Mouse (Mus musculus) limb, embryonic 13.5 days (tissue): ENCODE measurements around the gene Bnc2. TPM values are rescaled to one million over a fixed set of nuclear protein-coding genes. Genes with fewer than 3 reads are reported as not detected.

ENCODE experiments used
- ATAC-seq: fragments of 200-750 bp; cut with Nextera tagmentation; 2 replicates; pipeline ENCODE4 v1.8.0; 2017; ENCODE audit warnings: low read depth, moderate number of reproducible peaks, moderate TSS enrichment; ENCODE audit not compliant: low FRiP score
- H3K27ac ChIP-seq: fragments of 300-500 bp; sonication (generic); 2 replicates; pipeline ENCODE4 v1.5.1; 2015; ENCODE audit warnings: inconsistent platforms, mild to moderate bottlenecking, moderate library complexity
- H3K27me3 ChIP-seq: fragments of 300-500 bp; sonication (generic); 2 replicates; pipeline ENCODE4 v1.6.1; 2015; ENCODE audit warnings: mild to moderate bottlenecking, inconsistent platforms
- H3K36me3 ChIP-seq: fragments of 300-500 bp; sonication (generic); 2 replicates; pipeline ENCODE4 v1.6.1; 2015; ENCODE audit warnings: inconsistent platforms, mild to moderate bottlenecking, moderate library complexity
- H3K4me1 ChIP-seq: fragments of 300-500 bp; sonication (generic); 2 replicates; pipeline ENCODE4 v1.6.1; 2015; ENCODE audit warnings: inconsistent platforms
- H3K4me2 ChIP-seq: fragments of 300-500 bp; sonication (generic); replicated peaks from 2 replicates; pipeline ENCODE4 v1.6.1; 2015; ENCODE audit warnings: inconsistent platforms, mild to moderate bottlenecking, moderate library complexity
- H3K4me3 ChIP-seq: fragments of 300-500 bp; sonication (generic); 2 replicates; pipeline ENCODE4 v1.5.1; 2015; ENCODE audit warnings: moderate library complexity, mild to moderate bottlenecking, inconsistent platforms
- H3K9ac ChIP-seq: fragments of 300-500 bp; sonication (generic); 2 replicates; pipeline ENCODE4 v1.6.1; 2015; ENCODE audit warnings: mild to moderate bottlenecking, inconsistent platforms
- H3K9me3 ChIP-seq: fragments of 300-500 bp; sonication (generic); 2 replicates; pipeline ENCODE4 v1.6.1; 2016; ENCODE audit warnings: inconsistent platforms
- WGBS: fragments of 180-500 bp; shearing (Covaris S2); methylation state at CpG from one replicate; pipeline ENCODE4 v1.1.7; 2015; 5-methylcytosine and 5-hydroxymethylcytosine counted together
- polyA plus RNA-seq: library from polyadenylated mRNA; unstranded; fragments of >200 nt; fragmentation: Nextera tagmentation; extraction: Ambion mirVana; gene quantifications from 2 replicates; pipeline ENCODE4 v1.2.1, GENCODE M21; 2015

Gene Bnc2
- polyA plus RNA-seq, 1 experiment from 2014 or later = 38.7 TPM

DNA sequence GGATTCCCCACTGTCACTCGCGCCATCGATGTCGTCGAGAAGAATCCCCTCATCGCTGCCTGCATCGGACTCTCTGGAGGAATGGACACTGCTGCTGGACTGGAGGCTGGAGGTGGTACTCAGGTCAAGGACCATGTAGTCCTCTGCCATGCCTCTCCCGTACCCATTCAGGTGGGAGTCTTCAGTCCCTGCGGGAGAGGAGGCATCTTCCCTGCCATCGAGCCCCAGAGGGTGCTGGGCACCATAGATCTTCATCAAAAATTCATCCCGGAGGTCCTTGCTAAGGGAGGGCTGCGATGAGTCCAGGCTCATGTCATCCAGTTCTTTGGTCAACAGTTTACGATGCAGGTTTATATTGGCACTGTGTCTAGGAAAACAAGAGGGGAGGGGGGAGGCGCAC, 399.0 kb downstream of the Bnc2 start:
- no peaks in the 10 kb centered on the region for H3K27me3 ChIP-seq
- no peak overlapping the region for H3K4me3 ChIP-seq
- no peak overlapping the region for H3K27ac ChIP-seq
- ATAC-seq = no peak
- 88% methylated on average over 14 of the region's 14 CpGs for WGBS
- H3K4me1 ChIP-seq = peaks cover 22% of the 10 kb centered on the region
- no peak overlapping the region for H3K4me2 ChIP-seq
- no peaks in the 10 kb centered on the region for H3K9me3 ChIP-seq
- H3K36me3 ChIP-seq = 0 out of 2 replicates have a peak, but pooled peaks cover 3% of the 10 kb centered on the region
- H3K9ac ChIP-seq = no peak overlapping the region

DNA sequence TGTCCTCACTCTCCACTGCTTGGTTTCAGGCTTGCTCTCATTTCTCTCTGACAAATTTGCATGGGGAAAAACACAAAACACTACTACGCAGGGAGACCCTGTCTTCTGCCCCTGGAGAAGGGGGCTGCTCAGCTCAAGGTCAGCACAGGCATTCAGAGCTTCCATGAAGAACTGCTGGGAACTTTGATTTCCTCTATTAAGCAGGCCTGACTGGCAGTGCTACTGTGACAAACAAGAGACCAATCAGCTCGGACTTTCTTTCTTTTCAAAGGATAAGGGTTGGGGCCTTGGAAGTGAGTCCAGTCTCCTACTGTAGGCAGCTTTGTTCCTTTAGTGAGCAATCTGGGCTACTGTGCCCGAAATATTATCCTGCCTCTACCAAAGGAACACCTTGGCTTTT, 400.9 kb downstream of the Bnc2 start:
- H3K36me3 ChIP-seq = 0 out of 2 replicates have a peak, but pooled peaks cover 3% of the 10 kb centered on the region
- no peaks in the 10 kb centered on the region for H3K9me3 ChIP-seq
- H3K27ac ChIP-seq = peak overlapping the region; percentile 44; the same call in 1 of the 2 replicates
- no peak overlapping the region for H3K4me2 ChIP-seq
- no peak overlapping the region for H3K4me3 ChIP-seq
- 63% methylated on average over 3 of the region's 3 CpGs for WGBS
- H3K27me3 ChIP-seq = no peaks in the 10 kb centered on the region
- H3K9ac ChIP-seq = no peak overlapping the region
- ATAC-seq = no peak
- H3K4me1 ChIP-seq = peaks cover 17% of the 10 kb centered on the region

DNA sequence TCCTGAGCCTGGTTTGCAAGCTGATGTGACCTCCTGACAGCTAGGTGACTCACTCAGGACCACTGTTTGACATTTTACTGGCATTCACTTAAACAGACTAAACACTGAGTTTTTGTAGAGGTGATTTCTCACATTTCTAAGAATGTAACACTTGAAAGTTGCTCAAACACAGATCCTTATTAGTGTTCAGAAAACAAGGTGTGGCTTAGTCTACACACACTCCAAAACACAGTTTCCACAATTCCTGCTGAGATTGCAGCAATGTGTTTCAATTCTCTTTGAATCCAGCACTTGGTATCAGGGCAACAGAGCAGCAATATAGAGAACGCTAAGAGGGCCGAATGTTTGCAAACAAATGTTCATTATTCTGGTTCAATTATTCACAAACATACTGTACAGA, 402.2 kb downstream of the Bnc2 start:
- Histone ChIP-seq H3K27ac (no peak overlapping the region), H3K9me3 (no peaks in the 10 kb centered on the region), H3K4me3 (no peak overlapping the region), H3K4me2 (no peak overlapping the region), H3K9ac (no peak overlapping the region), H3K4me1 (peaks cover 7% of the 10 kb centered on the region; the same call in 1 of the 2 replicates), H3K27me3 (no peaks in the 10 kb centered on the region), H3K36me3 (0 out of 2 replicates have a peak, but pooled peaks cover 3% of the 10 kb centered on the region)
- ATAC-seq = no peak
- 75% methylated on average over 2 of the region's 2 CpGs for WGBS

DNA sequence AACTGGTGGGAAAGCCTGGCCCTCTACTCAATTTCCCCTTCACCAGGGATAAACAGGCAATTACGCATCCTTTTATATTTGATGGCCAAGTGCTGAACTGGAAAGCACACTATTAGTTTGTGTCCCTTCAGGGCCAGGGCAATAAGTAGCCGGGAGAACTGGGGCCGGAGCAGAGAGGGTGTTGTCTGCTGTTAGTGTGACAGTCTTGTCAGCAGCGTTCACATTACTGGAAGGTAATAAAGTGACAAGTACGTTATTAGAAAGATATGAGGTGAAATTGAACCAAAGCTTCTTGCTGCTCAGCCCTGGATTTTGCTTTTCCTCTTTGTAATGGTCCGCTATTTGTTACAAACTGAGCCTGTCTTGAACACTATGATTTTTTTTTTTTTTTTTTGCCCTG, 405.2 kb downstream of the Bnc2 start:
- 35% methylated on average over 6 of the region's 6 CpGs for WGBS
- Histone ChIP-seq H3K9me3 (no peaks in the 10 kb centered on the region), H3K36me3 (no peaks in the 10 kb centered on the region), H3K27me3 (no peaks in the 10 kb centered on the region), H3K9ac (no peak overlapping the region), H3K4me3 (no peak overlapping the region), H3K4me1 (no peaks in the 10 kb centered on the region), H3K27ac (no peak overlapping the region), H3K4me2 (no peak overlapping the region)
- no peak for ATAC-seq

DNA sequence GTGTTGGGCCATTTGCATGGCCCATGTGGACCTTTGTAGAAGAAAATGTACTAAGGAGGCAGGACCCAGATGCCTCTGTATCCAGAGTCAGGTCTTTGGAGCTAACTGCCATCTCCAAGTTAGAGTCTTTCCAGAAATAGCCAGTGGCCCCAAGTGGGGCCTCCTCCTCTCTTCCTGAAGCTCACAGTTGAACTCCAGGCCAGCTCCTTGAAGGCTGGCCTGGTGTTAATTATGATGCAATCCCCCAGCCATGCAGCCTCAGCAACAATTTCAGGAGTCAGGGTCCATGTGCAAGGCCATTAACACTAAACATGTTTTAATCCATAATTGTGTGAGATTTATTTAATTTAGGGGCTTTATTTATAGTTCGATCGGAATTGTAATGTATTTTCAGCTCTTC, 427.7 kb downstream of the Bnc2 start:
- Histone ChIP-seq H3K36me3 (no peaks in the 10 kb centered on the region), H3K4me3 (no peak overlapping the region), H3K4me2 (no peak overlapping the region), H3K27me3 (no peaks in the 10 kb centered on the region), H3K9me3 (no peaks in the 10 kb centered on the region), H3K4me1 (peaks cover 8% of the 10 kb centered on the region), H3K27ac (no peak overlapping the region), H3K9ac (no peak overlapping the region)
- WGBS = 22% methylated on average over 2 of the region's 2 CpGs
- no peak for ATAC-seq

DNA sequence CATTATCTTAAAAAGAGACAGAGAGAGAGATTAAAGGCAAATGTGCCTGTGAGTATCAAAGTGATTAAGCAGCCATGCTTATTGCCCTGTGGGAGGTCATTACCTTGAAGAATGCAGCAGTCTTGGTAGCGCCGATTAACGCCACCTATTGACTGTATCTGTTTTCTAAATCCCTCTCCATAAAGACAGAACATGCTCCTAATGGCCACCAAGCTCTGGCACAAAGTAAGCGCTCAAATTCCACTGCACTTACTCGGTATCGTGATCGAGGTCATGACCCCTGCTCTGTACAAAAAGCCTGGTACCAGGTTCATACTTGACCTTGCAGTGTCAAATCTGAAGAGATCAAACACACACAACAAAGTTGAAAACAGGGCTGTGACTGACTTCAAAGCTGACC, 442.7 kb downstream of the Bnc2 start:
- no peak overlapping the region for H3K27ac ChIP-seq
- ATAC-seq = no peak
- no peaks in the 10 kb centered on the region for H3K36me3 ChIP-seq
- no peak overlapping the region for H3K4me3 ChIP-seq
- no peaks in the 10 kb centered on the region for H3K4me1 ChIP-seq
- H3K9ac ChIP-seq = no peak overlapping the region
- no peaks in the 10 kb centered on the region for H3K9me3 ChIP-seq
- no peaks in the 10 kb centered on the region for H3K27me3 ChIP-seq
- 31% methylated on average over 7 of the region's 7 CpGs for WGBS
- no peak overlapping the region for H3K4me2 ChIP-seq

DNA sequence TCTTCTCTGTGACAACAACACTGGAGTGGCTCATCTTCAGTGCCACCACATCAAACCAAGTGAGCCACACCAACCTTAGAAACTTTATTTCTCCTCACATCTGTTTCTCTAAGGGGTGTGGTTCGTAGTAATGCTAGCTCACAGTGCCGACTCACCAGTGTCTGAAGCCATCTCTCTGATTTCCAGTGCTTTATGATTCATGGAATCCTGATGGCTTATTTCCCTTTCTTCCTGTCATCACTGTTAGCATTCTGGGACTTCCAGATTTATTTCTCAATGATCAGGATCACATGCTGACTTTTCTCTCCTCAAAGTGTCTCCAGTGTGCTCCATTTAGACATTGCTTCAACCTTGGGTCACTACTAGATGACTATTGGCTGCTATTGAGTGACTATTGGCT, 443.8 kb downstream of the Bnc2 start:
- ATAC-seq = no peak
- no peak overlapping the region for H3K27ac ChIP-seq
- WGBS = 87% methylated on average over 2 of the region's 2 CpGs

DNA sequence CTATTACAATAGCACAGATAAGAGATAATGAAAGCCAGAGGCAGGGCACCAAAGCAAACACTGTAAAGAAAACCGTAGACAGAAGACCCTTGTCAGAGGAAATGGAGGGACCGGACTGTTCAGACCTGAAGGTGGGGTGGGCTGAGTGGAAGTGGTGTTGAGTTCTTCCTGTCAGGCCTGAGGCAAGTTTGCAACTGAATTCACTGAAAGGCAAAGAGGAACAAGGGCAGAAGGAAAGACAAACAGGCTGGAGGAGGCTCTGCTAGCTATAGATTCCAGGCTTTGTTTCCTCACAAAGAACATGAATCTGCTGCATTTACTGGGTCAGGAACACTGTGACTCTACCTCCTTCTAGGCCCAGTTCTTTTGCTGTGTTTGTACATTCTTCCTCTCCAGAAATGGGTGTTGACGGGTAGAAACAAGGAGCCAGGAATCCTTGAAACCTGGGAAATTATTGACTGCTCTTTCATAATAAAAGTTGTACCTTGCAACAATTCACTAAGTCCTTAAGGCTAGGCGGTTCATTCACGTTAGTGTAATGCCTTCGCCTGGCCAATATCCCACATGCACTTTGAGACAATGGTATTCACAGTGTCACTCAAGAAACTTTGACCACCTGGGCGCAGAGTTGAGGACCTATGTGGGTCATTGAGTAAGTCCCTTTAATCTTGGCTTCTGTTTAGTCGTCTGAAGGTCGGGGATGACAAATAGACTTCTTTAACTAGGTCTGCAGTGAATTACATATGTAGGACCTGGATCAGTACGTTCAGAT, 445.7 kb downstream of the Bnc2 start:
- ATAC-seq = no peak
- H3K4me1 ChIP-seq = no peaks in the 10 kb centered on the region
- H3K9ac ChIP-seq = no peak overlapping the region
- no peaks in the 10 kb centered on the region for H3K9me3 ChIP-seq
- no peak overlapping the region for H3K27ac ChIP-seq
- no peaks in the 10 kb centered on the region for H3K27me3 ChIP-seq
- H3K36me3 ChIP-seq = no peaks in the 10 kb centered on the region
- no peak overlapping the region for H3K4me3 ChIP-seq
- no peak overlapping the region for H3K4me2 ChIP-seq
- 78% methylated on average over 10 of the region's 10 CpGs for WGBS

More for the DNA sequence above, 443.8 kb downstream of the Bnc2 start:
- Histone ChIP-seq H3K4me1 (no peaks in the 10 kb centered on the region), H3K4me3 (no peak overlapping the region), H3K9me3 (no peaks in the 10 kb centered on the region), H3K4me2 (no peak overlapping the region), H3K36me3 (no peaks in the 10 kb centered on the region), H3K9ac (no peak overlapping the region), H3K27me3 (no peaks in the 10 kb centered on the region)

DNA sequence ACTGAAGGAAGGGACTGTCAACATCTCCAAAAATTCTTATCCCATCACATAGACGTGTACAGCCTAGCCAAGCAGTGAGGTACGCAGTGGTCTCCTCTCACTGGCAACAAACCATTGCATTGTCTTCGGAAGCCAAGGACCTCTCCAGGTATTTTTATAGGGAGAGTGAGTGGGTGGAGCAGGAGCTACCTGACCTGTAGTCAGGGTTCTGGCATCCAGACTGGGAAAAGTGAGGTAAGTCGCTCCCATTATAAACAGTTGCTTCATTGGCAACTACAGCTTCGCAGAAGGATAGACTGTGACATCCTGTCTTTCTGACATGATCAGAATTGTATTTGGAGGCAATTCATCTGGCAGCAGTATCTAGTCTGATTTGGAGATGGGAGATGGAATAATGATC, 446.5 kb downstream of the Bnc2 start:
- H3K4me1 ChIP-seq = no peaks in the 10 kb centered on the region
- H3K9me3 ChIP-seq = no peaks in the 10 kb centered on the region
- 89% methylated on average over 5 of the region's 5 CpGs for WGBS
- no peaks in the 10 kb centered on the region for H3K27me3 ChIP-seq
- no peak overlapping the region for H3K27ac ChIP-seq
- no peak for ATAC-seq
- no peak overlapping the region for H3K4me2 ChIP-seq
- H3K9ac ChIP-seq = no peak overlapping the region
- H3K36me3 ChIP-seq = no peaks in the 10 kb centered on the region
- no peak overlapping the region for H3K4me3 ChIP-seq

Other genes with a start within 250 kb of the Bnc2 start
- gene Cntln, start 209.0 kb upstream of the Bnc2 start, polyA plus RNA-seq = 13.6 and 15.4 TPM in 2 replicates